Mouse (Mus musculus) midbrain, embryonic 12.5 days (tissue): ENCODE results near the gene Galnt10. TPM values are rescaled to one million over a fixed set of nuclear protein-coding genes. Genes with fewer than 3 reads are reported as not detected.

Source experiments
- ATAC-seq: fragments of 200-750 bp; cut with Nextera tagmentation; 2 replicates; pipeline ENCODE4 v1.8.0; 2017; ENCODE audit warnings: low read depth, moderate TSS enrichment, moderate library complexity; ENCODE audit not compliant: low FRiP score
- H3K27ac ChIP-seq: fragments of 300-500 bp; sonication (generic); replicated peaks from 2 replicates; pipeline ENCODE4 v1.5.1; 2016; ENCODE audit warnings: mild to moderate bottlenecking
- H3K27me3 ChIP-seq: fragments of 300-500 bp; sonication (generic); 2 replicates; pipeline ENCODE4 v1.6.1; 2016; ENCODE audit warnings: mild to moderate bottlenecking
- H3K36me3 ChIP-seq: fragments of 300-500 bp; sonication (generic); 2 replicates; pipeline ENCODE4 v1.6.1; 2016
- H3K4me1 ChIP-seq: fragments of 300-500 bp; sonication (generic); 2 replicates; pipeline ENCODE4 v1.6.1; 2016
- H3K4me2 ChIP-seq: fragments of 300-500 bp; sonication (generic); replicated peaks from 2 replicates; pipeline ENCODE4 v1.6.1; 2016; ENCODE audit warnings: mild to moderate bottlenecking, moderate library complexity
- H3K4me3 ChIP-seq: fragments of 300-500 bp; sonication (generic); 2 replicates; pipeline ENCODE4 v1.5.1; 2016; ENCODE audit warnings: mild to moderate bottlenecking
- H3K9ac ChIP-seq: fragments of 300-500 bp; sonication (generic); replicated peaks from 2 replicates; pipeline ENCODE4 v1.6.1; 2016; ENCODE audit warnings: mild to moderate bottlenecking, moderate library complexity
- H3K9me3 ChIP-seq: fragments of 300-500 bp; sonication (generic); 2 replicates; pipeline ENCODE4 v1.6.1; 2016; ENCODE audit warnings: mild to moderate bottlenecking
- WGBS: fragments of 180-500 bp; shearing (Covaris S2); methylation state at CpG from one replicate; pipeline ENCODE4 v1.1.7; 2016; 5-methylcytosine and 5-hydroxymethylcytosine counted together
- polyA plus RNA-seq: library from polyadenylated mRNA; unstranded; fragments of >200 nt; fragmentation: Nextera tagmentation; extraction: Ambion mirVana; gene quantifications from 2 replicates; pipeline ENCODE4 v1.2.1, GENCODE M21; 2016

Galnt10 gene
- 25.8 and 26.6 TPM in 2 replicates for polyA plus RNA-seq

DNA sequence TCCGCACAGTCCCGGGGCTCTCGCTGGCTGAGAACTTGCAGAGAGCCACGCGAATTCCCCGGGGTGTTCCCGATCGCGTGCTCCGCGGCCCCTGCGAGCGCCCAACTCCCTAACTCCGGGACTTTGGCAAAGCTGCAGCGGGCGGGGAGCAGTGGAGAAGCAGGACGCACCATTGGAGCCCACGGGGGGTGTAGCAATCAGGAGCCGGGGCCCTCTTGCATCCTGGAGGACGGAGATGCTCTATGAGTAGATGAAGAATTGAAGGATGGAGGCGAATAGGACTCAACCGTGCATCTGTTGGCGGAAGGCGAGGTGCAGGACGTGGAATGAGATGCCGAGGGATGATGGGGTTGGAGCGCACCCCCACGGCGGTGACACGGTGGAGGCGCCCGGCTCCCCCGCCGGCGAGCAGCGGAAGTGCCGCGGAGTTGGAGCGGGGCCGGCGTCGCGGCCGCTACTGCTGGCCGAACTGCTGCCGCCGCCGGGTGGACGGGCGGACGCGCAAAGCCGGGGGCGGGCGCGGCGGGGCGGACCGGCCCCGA, at the start of gene Galnt10:
Gene Galnt10 (plus strand): TSS at position 425 of the 542 bp plus-strand sequence.
- H3K4me3 ChIP-seq, result peak within 1 kb of the TSS; percentile 78
- no peaks in the 10 kb centered on the region for H3K9me3 ChIP-seq
- under 1% methylated on average over 59 of the region's 60 CpGs for WGBS
- H3K4me2 ChIP-seq, result peak within 1 kb of the TSS; percentile 95
- H3K27ac ChIP-seq, result peak within 1 kb of the TSS; percentile 76; the same call in 1 of the 2 replicates
- H3K9ac ChIP-seq, result peak within 1 kb of the TSS; percentile 77
- no peaks in the 10 kb centered on the region for H3K36me3 ChIP-seq
- H3K27me3 ChIP-seq, result peaks cover 26% of the 10 kb centered on the region; the same call in 1 of the 2 replicates
- peaks cover 23% of the 10 kb centered on the region for H3K4me1 ChIP-seq
- ATAC-seq, result peak; percentile 89

GRCm38 (mm10) chr11:57595899-57596298, 49.3 kb upstream of the Galnt10 start:
- Histone ChIP-seq H3K9ac (no peak overlapping the region), H3K9me3 (no peaks in the 10 kb centered on the region), H3K27me3 (peaks cover 34% of the 10 kb centered on the region), H3K4me3 (no peak overlapping the region), H3K27ac (no peak overlapping the region), H3K4me1 (peaks cover 18% of the 10 kb centered on the region), H3K4me2 (no peak overlapping the region), H3K36me3 (no peaks in the 10 kb centered on the region)
- WGBS, result 79% methylated on average over 5 of the region's 5 CpGs
- ATAC-seq, result no peak

DNA sequence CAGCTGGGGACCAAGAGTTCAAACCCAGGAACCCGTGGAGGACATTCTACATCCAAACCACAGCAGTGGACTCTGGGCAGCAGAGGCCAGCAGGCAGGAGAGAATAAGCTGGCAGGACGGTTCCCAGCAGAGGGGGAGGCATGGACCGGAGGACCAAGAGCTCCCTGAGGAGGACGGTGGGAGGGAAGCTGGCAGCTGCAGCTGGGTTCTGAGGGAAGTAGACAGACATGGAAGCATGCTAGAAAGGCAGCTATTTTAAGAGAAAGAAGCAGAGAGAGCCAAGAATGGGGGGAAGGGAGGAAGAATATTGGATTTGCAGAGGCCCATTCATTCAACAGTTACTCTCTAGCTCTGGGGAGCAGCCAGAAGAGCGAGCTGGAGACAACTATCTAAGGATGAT, 47.1 kb upstream of the Galnt10 start:
- ATAC-seq, result no peak
- Histone ChIP-seq H3K4me3 (no peak overlapping the region), H3K27me3 (peaks cover 42% of the 10 kb centered on the region), H3K9me3 (no peaks in the 10 kb centered on the region), H3K27ac (no peak overlapping the region), H3K4me1 (peaks cover 26% of the 10 kb centered on the region), H3K9ac (no peak overlapping the region), H3K4me2 (no peak overlapping the region), H3K36me3 (no peaks in the 10 kb centered on the region)
- 60% methylated on average over 5 of the region's 5 CpGs for WGBS

DNA sequence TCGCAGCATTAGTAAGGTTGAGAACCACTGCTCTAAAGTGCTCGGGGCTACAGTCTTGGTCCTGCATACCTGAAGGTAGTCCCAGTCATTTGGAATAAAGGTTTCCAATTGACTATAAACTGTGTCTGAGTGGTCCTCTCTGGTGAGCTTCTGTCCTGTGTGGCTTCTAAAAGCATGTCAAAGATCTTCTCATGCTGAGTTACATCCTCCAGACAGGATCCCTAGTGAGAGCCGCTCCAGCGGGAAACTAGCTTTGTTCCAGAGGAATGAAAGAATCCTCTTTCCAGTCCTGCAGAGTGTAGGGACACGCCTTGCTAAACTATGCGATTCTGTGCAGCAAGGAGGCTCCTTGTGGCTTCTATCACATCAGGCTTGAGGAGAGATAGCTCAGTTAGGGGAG, 45.9 kb upstream of the Galnt10 start:
- H3K4me1 ChIP-seq, result peaks cover 26% of the 10 kb centered on the region
- 50% methylated on average over 6 of the region's 6 CpGs for WGBS
- H3K4me3 ChIP-seq, result no peak overlapping the region
- H3K27me3 ChIP-seq, result peaks cover 45% of the 10 kb centered on the region
- H3K36me3 ChIP-seq, result no peaks in the 10 kb centered on the region
- no peak overlapping the region for H3K9ac ChIP-seq
- ATAC-seq, result no peak
- H3K9me3 ChIP-seq, result no peaks in the 10 kb centered on the region
- no peak overlapping the region for H3K4me2 ChIP-seq
- no peak overlapping the region for H3K27ac ChIP-seq

- Histone ChIP-seq H3K9me3 (no peaks in the 10 kb centered on the region), H3K36me3 (no peaks in the 10 kb centered on the region), H3K27ac (peak overlapping the region; percentile 78), H3K27me3 (peaks cover 49% of the 10 kb centered on the region), H3K4me3 (no peak overlapping the region), H3K9ac (no peak overlapping the region), H3K4me2 (no peak overlapping the region; the same call in 1 of the 2 replicates), H3K4me1 (peaks cover 30% of the 10 kb centered on the region)
- 15% methylated on average over 8 of the region's 8 CpGs for WGBS
- ATAC-seq, result no peak
Observed at GRCm38 (mm10) chr11:57600113-57600512, 45.1 kb upstream of the Galnt10 start.

DNA sequence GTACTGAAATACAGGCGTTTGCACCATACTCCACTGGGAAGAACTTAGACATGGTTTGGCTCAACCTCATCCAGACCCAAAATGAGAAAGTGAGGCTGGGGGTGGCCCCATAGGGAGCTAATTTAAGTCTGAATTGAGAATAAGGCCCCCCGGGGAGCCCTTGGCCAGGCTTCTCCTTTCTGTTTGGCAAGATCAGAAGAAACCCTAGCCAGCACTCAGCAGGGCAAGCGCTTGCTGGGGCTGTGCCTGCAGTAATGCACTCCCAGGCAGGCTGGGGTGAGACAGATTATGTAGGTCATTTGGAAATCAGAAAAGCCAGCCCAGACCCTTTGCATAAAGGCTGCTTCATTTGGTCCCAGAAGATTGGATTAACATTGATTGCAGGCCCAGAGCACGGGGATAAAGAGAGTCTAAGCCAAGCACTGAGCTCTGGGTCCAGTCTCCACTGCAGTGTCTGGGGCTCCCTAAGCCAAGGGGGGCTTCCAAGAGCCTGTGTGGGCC, 44.6 kb upstream of the Galnt10 start:
- H3K27ac ChIP-seq, result peak overlapping the region; percentile 78
- ATAC-seq, result peak; percentile 78
- 3% methylated on average over 4 of the region's 4 CpGs for WGBS
- H3K36me3 ChIP-seq, result no peaks in the 10 kb centered on the region
- H3K27me3 ChIP-seq, result peaks cover 54% of the 10 kb centered on the region
- H3K4me1 ChIP-seq, result peaks cover 35% of the 10 kb centered on the region
- H3K4me3 ChIP-seq, result no peak overlapping the region
- H3K9me3 ChIP-seq, result no peaks in the 10 kb centered on the region
- H3K9ac ChIP-seq, result no peak overlapping the region
- peak overlapping the region; percentile 16; the same call in 1 of the 2 replicates for H3K4me2 ChIP-seq

DNA sequence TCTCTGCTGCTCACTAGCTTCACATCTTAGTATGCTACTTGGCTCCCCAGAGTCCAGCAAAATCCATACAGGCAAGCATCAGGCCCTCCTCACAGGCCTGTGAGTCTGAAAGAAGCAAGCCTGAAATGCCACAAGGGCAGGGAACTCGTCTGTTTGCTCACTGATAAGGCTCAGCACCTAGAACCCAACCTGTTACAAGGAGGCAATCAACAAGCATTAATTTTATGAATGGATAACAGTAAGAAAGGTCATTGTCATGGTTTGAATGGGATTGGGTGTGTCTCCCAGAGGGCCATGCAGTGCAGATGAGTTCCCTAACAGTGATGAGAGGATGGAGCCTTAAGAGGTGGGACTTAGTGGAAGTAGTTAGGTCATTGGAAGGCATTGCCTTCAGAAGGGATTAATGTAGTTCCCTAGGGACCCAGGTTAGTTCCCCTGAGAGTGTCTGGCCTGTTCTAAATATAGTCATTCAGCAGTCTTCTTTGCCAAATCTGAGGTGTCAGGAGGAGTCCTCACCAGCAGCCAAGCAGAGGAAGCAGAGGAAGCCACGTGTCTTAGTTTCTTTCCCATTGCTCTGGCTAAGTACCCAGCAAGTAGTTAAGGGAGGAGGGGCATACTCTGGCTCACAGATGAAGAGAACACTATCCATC, 43.3 kb upstream of the Galnt10 start:
- WGBS, result 73% methylated on average over 2 of the region's 2 CpGs
- peaks cover 66% of the 10 kb centered on the region for H3K27me3 ChIP-seq
- no peak for ATAC-seq

DNA sequence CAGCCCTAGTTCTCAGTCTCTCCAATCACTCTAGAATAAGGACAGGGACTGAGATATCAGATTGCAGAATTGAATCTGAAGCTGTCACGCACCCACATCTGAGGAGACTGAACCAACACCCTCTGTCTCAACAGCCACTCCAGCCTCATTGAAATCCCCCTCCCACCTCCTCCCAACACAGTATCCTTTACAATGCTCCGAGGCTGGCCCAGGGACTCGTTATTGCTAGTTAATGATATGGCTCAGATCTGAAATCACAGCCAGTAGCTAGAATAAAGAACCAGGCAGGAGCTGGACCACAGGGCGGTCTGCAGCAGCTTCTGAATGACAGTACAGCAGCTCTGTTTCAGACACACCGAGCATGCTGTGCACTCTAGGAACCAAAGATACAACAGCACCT, 40.2 kb upstream of the Galnt10 start:
- Histone ChIP-seq H3K27ac (0 out of 2 replicates have a peak overlapping the region, but pooled peaks have one; percentile 12), H3K36me3 (no peaks in the 10 kb centered on the region), H3K4me2 (no peak overlapping the region), H3K9ac (no peak overlapping the region), H3K4me1 (peaks cover 29% of the 10 kb centered on the region), H3K4me3 (no peak overlapping the region), H3K27me3 (peaks cover 60% of the 10 kb centered on the region), H3K9me3 (no peaks in the 10 kb centered on the region)
- 0 out of 2 replicates have a peak, but pooled peaks have one; percentile 23 for ATAC-seq
- 41% methylated on average over 5 of the region's 5 CpGs for WGBS

More for the DNA sequence above, 43.3 kb upstream of the Galnt10 start:
- Histone ChIP-seq H3K4me2 (no peak overlapping the region), H3K27ac (peak overlapping the region; percentile 78; the same call in 1 of the 2 replicates), H3K9ac (no peak overlapping the region), H3K4me3 (no peak overlapping the region), H3K9me3 (no peaks in the 10 kb centered on the region), H3K36me3 (no peaks in the 10 kb centered on the region), H3K4me1 (peaks cover 38% of the 10 kb centered on the region)

DNA sequence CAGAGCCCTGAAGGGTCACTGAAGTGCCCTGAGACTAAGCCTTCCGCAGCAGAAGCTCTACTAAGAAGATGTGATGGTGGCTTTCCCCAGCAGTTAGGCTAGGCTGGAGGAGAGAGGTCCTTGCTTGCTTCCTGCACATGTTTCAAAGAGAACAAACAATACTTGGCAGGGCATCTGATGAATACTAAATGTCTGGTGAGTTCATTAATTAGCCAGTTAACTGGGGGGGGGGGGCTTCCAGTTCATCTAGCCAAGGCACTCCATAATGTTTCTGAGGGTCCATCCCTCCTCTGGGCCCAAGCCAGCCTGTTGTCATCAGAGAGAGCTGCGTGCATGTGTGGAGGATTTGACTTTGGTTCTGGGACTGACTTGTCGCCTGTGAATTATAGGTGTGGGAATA, 39.6 kb upstream of the Galnt10 start:
- 0 out of 2 replicates have a peak overlapping the region, but pooled peaks have one; percentile 12 for H3K27ac ChIP-seq

DNA sequence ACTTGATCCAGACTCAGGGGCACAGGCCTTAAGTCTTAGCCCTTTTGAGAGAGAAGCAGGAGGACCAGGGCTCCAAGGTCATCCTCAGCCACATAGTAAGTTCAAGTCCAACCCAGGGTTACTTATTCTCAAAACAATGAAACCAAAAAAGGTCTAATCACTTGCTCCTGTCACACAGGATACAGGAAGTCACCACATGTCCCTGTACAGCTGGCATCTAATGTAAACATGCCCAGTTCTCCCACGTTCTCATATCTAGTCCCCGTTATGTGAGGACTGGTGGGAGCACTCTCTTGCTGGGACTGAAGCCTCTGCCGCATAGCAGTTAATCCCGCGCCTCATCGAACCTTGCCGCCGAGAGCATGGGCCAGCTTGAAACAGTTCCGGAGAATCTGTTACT, 30.7 kb upstream of the Galnt10 start:
- WGBS, result 84% methylated on average over 9 of the region's 9 CpGs
- Histone ChIP-seq H3K27me3 (peaks cover 40% of the 10 kb centered on the region; the same call in 1 of the 2 replicates), H3K9me3 (no peaks in the 10 kb centered on the region), H3K4me2 (no peak overlapping the region), H3K4me3 (no peak overlapping the region), H3K36me3 (no peaks in the 10 kb centered on the region), H3K9ac (no peak overlapping the region), H3K27ac (no peak overlapping the region), H3K4me1 (peaks cover 5% of the 10 kb centered on the region)
- ATAC-seq, result no peak

More for the DNA sequence above, 39.6 kb upstream of the Galnt10 start:
- ATAC-seq, result no peak
- 86% methylated on average over 3 of the region's 3 CpGs for WGBS
- Histone ChIP-seq H3K4me3 (no peak overlapping the region), H3K4me2 (no peak overlapping the region), H3K9ac (no peak overlapping the region), H3K36me3 (no peaks in the 10 kb centered on the region), H3K4me1 (peaks cover 23% of the 10 kb centered on the region), H3K9me3 (no peaks in the 10 kb centered on the region), H3K27me3 (peaks cover 64% of the 10 kb centered on the region)

- 78% methylated on average over 9 of the region's 9 CpGs for WGBS
- no peak for ATAC-seq
Observed at GRCm38 (mm10) chr11:57615286-57615685, 30.0 kb upstream of the Galnt10 start.

DNA sequence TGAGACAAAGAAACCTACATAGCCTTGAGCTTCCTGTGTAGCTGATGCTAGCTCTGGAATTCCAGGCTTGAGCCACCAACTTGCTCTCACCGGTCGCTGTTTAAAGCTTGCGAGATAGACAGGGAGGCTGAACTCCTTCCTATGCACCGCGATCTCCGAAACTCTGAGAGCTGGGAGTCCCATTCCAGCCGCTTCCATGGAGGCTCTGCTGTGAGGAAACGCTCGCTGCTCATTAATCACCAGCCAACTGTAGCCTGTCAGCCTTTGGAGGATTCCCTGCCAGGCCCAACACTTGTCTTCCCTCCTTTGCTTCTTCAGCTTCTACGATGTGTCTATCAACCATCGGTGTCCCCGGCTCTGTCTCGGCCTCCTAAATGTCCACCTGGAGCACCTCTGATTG, 29.4 kb upstream of the Galnt10 start:
- WGBS, result 85% methylated on average over 13 of the region's 13 CpGs
- H3K9me3 ChIP-seq, result peaks cover 2% of the 10 kb centered on the region; the same call in 1 of the 2 replicates
- H3K36me3 ChIP-seq, result no peaks in the 10 kb centered on the region
- H3K4me1 ChIP-seq, result peaks cover 8% of the 10 kb centered on the region
- no peak overlapping the region for H3K27ac ChIP-seq
- no peak for ATAC-seq
- no peak overlapping the region for H3K4me2 ChIP-seq
- no peak overlapping the region for H3K4me3 ChIP-seq
- H3K9ac ChIP-seq, result no peak overlapping the region
- H3K27me3 ChIP-seq, result peaks cover 34% of the 10 kb centered on the region; the same call in 1 of the 2 replicates

More at GRCm38 (mm10) chr11:57615286-57615685, 30.0 kb upstream of the Galnt10 start:
- Histone ChIP-seq H3K36me3 (no peaks in the 10 kb centered on the region), H3K9me3 (no peaks in the 10 kb centered on the region), H3K4me1 (peaks cover 5% of the 10 kb centered on the region), H3K4me3 (no peak overlapping the region), H3K27me3 (peaks cover 36% of the 10 kb centered on the region; the same call in 1 of the 2 replicates), H3K9ac (no peak overlapping the region), H3K4me2 (no peak overlapping the region), H3K27ac (no peak overlapping the region)
